Mouse (Mus musculus) lung, embryonic 15.5 days (tissue): Measurements from ENCODE around the gene Nln. TPM values are rescaled to one million over a fixed set of nuclear protein-coding genes. Genes with fewer than 3 reads are reported as not detected.

ENCODE experiments used
- ATAC-seq: fragments of 200-750 bp; cut with Nextera tagmentation; 2 replicates; pipeline ENCODE4 v1.8.0; 2017; ENCODE audit warnings: moderate number of reproducible peaks, borderline replicate concordance; ENCODE audit not compliant: low FRiP score, low TSS enrichment; ENCODE audit errors: extremely low read depth
- H3K27ac ChIP-seq: fragments of 300-500 bp; sonication (generic); 2 replicates; pipeline ENCODE4 v1.5.1; 2015; ENCODE audit warnings: moderate library complexity, mild to moderate bottlenecking, inconsistent platforms
- H3K27me3 ChIP-seq: fragments of 300-500 bp; sonication (generic); 2 replicates; pipeline ENCODE4 v1.6.1; 2015; ENCODE audit warnings: inconsistent platforms
- H3K36me3 ChIP-seq: fragments of 300-500 bp; sonication (generic); 2 replicates; pipeline ENCODE4 v1.6.1; 2015; ENCODE audit warnings: inconsistent platforms
- H3K4me1 ChIP-seq: fragments of 300-500 bp; sonication (generic); 2 replicates; pipeline ENCODE4 v1.6.1; 2015; ENCODE audit warnings: inconsistent platforms
- H3K4me2 ChIP-seq: fragments of 300-500 bp; sonication (generic); 2 replicates; pipeline ENCODE4 v1.6.1; 2015; ENCODE audit warnings: inconsistent platforms, mild to moderate bottlenecking, moderate library complexity
- H3K4me3 ChIP-seq: fragments of 300-500 bp; sonication (generic); 2 replicates; pipeline ENCODE4 v1.5.1; 2015; ENCODE audit warnings: mild to moderate bottlenecking, inconsistent platforms
- H3K9ac ChIP-seq: fragments of 300-500 bp; sonication (generic); 2 replicates; pipeline ENCODE4 v1.6.1; 2015; ENCODE audit warnings: inconsistent platforms
- H3K9me3 ChIP-seq: fragments of 300-500 bp; sonication (generic); 2 replicates; pipeline ENCODE4 v1.6.1; 2016; ENCODE audit warnings: inconsistent platforms
- WGBS: fragments of 180-500 bp; shearing (Covaris S2); methylation state at CpG from one replicate; pipeline ENCODE4 v1.1.7; 2015; 5-methylcytosine and 5-hydroxymethylcytosine counted together
- polyA plus RNA-seq: library from polyadenylated mRNA; unstranded; fragments of >200 nt; fragmentation: Nextera tagmentation; extraction: Ambion mirVana; gene quantifications from 2 replicates; pipeline ENCODE4 v1.2.1, GENCODE M21; 2015

The Nln gene
- polyA plus RNA-seq, 1 experiment from 2014 or later: 18.6 TPM

DNA sequence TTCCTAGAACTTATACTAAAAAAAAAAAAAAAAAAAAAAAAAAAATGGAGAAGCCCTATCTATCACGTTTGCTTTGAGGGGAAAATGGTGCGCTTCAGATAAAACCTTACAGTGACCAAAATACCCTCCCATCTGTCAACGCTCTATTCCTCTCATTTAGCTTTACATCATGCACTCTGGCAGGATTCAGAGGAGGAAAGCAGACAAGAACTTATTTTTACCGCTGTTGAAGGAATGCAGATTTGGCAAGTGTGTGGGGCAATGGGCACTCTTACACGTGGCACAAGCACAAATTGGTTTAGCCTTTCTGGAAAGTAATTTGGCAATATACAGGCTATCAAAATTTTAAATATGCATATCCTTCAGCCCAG lies 115.3 kb downstream of the Nln start:
- no peaks in the 10 kb centered on the region; the same call in 1 of the 2 replicates for H3K36me3 ChIP-seq
- H3K4me3 ChIP-seq: no peak overlapping the region
- H3K4me1 ChIP-seq: no peaks in the 10 kb centered on the region
- H3K27me3 ChIP-seq: no peaks in the 10 kb centered on the region
- WGBS: 57% methylated on average over 5 of the region's 5 CpGs
- H3K4me2 ChIP-seq: no peak overlapping the region
- ATAC-seq: no peak
- no peak overlapping the region for H3K27ac ChIP-seq
- no peaks in the 10 kb centered on the region for H3K9me3 ChIP-seq
- H3K9ac ChIP-seq: no peak overlapping the region

DNA sequence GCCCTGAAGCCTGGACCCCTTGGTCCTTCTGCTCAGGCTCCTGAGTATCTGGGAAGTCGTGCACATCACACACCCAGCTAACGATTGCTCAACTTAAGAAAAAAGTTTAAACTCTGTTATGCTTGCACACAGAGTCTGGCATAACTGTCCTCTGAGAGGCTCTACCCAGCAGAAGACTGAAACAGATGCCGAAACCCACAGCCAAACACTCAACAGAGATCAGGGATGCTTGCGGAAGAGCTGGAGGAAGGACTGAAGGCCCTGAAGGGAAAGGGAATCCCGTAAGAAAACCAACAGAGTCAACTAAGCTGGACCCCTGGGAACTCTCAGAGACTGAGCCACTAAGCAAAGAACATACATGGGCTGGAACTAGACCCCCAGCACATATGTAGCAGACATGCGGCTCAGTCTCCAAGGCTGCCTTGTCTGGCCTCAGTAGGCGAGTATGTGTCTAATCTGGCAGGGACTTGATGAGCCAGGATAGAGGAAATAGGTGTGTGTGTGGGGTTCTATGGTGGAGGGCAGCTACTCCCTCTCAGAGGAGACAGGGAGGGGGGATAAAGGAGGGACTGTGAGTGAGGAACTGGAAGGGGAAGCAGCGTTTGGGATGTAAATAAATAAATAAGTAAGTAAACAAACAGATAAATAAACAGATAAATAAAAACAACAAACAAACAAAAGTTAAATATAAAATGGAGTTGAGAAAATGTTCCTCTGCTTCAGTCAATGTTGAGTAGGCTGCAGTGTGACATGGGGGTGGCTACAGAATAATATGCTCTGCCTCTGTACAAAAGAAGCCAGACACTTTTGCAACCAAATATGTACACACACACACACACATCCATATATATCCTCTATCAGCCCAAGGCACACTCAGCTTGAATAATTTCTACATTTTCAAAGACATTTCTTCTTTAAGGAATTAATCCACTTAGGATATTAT lies 116.0 kb downstream of the Nln start:
- ATAC-seq: no peak

DNA sequence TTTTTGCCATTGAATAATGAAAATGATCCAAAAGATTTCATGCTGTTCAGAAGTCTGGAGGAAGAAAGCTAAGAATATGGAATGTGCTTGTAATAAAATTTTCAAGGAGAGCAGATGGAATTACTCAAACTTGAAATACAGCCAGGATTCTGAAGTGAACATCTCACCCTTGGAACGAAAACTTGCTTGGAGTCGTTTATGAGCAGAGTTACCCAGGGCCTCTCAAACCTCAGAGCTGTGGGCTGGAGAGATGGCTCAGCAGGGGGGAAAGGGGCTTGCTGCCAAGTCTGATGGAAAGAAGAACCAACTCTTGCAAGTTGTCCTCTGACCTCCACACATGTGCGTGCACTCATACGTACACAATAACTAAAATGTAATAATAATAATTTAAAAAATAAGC lies 122.8 kb downstream of the Nln start:
- Histone ChIP-seq H3K9ac (no peak overlapping the region), H3K9me3 (no peaks in the 10 kb centered on the region), H3K4me2 (no peak overlapping the region), H3K27ac (peak overlapping the region; percentile 76), H3K4me1 (peaks cover 16% of the 10 kb centered on the region), H3K4me3 (no peak overlapping the region), H3K36me3 (no peaks in the 10 kb centered on the region; the same call in 1 of the 2 replicates), H3K27me3 (no peaks in the 10 kb centered on the region)
- peak; percentile 82; the same call in 1 of the 2 replicates for ATAC-seq
- 36% methylated on average over 4 of the region's 4 CpGs for WGBS

More for the DNA sequence above, 116.0 kb downstream of the Nln start:
- Histone ChIP-seq H3K9ac (no peak overlapping the region), H3K4me2 (no peak overlapping the region), H3K27ac (no peak overlapping the region), H3K4me3 (no peak overlapping the region), H3K27me3 (no peaks in the 10 kb centered on the region), H3K9me3 (no peaks in the 10 kb centered on the region), H3K36me3 (no peaks in the 10 kb centered on the region; the same call in 1 of the 2 replicates), H3K4me1 (no peaks in the 10 kb centered on the region)
- WGBS: 62% methylated on average over 8 of the region's 8 CpGs

DNA sequence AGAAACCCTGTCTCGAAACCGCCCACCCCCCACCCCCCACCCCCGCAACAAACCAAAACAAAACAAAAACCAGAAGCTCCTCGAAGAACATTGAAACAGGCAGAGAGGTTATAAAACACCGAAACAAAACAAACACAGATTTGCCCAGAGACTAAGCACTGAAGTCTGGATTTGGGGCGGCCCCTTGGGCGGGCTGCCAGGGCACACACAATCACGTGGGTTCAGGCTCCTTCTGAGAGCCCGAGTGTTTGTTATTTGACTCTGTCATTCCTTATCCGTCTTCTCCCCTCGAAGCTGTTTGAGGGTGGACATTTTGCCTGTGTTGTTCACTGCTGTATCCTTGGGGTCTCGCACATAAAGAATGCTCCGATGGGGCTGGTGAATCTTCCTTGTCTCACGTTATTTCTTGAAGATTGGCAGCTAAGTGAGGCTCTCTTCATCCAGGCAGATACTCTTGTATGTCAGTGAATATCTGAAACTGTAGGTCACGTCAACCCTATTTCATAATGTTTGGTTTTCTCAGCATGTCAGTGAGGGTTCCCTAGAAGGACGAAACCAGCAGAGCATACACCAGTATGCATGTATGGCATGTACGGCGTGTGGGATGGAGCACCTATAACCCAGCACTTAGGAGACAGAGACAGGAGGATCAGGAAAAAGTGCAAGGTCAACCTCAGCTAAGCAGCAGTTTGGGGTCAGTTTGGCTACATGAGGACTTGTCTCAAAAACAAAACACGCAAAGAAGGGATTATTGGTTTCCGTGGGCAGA lies 123.7 kb downstream of the Nln start:
- Histone ChIP-seq H3K9me3 (no peaks in the 10 kb centered on the region), H3K27me3 (no peaks in the 10 kb centered on the region), H3K4me2 (peak overlapping the region; percentile 16; the same call in 1 of the 2 replicates), H3K27ac (peak overlapping the region; percentile 76), H3K4me3 (no peak overlapping the region), H3K9ac (no peak overlapping the region), H3K36me3 (no peaks in the 10 kb centered on the region; the same call in 1 of the 2 replicates), H3K4me1 (peaks cover 17% of the 10 kb centered on the region)
- 40% methylated on average over 20 of the region's 20 CpGs for WGBS
- ATAC-seq: peak; percentile 83

DNA sequence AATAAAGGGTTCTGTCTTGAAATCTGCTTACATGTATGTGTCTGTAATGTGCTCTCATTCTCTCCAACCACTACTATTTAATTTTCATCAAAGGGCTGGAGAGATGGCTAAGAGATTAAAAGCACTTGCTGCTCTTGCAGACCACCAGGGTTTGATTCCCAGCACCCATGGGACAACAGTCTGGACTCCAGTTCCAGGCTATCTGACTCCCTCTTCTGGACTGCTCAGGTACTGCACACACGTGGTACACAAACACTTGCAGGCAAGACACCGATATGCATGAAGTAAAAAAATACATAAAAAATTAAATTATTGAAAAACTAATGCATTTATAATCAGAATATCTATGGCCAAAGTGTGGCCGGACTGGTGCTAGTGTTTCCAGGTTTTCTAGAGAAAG lies 127.0 kb downstream of the Nln start:
- Histone ChIP-seq H3K4me2 (no peak overlapping the region), H3K27ac (no peak overlapping the region), H3K4me3 (no peak overlapping the region), H3K27me3 (no peaks in the 10 kb centered on the region), H3K4me1 (peaks cover 26% of the 10 kb centered on the region), H3K9ac (no peak overlapping the region), H3K36me3 (no peaks in the 10 kb centered on the region), H3K9me3 (no peaks in the 10 kb centered on the region)
- WGBS: 96% methylated on average over 3 of the region's 3 CpGs
- no peak for ATAC-seq

DNA sequence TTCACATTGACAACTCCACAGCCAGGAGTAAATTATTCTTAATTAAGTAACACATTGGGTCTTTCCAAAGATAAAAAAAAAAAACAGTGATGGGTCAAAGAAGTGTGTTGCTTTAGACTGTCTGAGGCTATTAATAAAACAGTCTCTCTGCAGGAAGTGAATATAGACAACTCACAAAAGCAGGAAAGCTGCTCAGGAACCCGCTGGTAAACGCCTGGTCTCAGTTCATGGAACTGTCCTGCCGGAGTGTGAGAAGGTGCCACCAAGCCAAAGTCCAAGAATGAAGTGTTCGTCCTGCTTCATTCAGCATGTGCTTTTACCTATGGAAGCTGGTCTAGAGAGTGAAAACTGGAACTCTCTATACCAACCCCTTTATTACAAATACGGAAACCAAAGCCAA lies 129.0 kb downstream of the Nln start:
- no peaks in the 10 kb centered on the region for H3K9me3 ChIP-seq
- no peak for ATAC-seq
- no peaks in the 10 kb centered on the region for H3K27me3 ChIP-seq
- no peak overlapping the region for H3K27ac ChIP-seq
- H3K9ac ChIP-seq: no peak overlapping the region
- H3K4me3 ChIP-seq: no peak overlapping the region
- H3K4me2 ChIP-seq: no peak overlapping the region
- WGBS: 78% methylated on average over 5 of the region's 5 CpGs
- H3K4me1 ChIP-seq: peaks cover 11% of the 10 kb centered on the region
- no peaks in the 10 kb centered on the region for H3K36me3 ChIP-seq

DNA sequence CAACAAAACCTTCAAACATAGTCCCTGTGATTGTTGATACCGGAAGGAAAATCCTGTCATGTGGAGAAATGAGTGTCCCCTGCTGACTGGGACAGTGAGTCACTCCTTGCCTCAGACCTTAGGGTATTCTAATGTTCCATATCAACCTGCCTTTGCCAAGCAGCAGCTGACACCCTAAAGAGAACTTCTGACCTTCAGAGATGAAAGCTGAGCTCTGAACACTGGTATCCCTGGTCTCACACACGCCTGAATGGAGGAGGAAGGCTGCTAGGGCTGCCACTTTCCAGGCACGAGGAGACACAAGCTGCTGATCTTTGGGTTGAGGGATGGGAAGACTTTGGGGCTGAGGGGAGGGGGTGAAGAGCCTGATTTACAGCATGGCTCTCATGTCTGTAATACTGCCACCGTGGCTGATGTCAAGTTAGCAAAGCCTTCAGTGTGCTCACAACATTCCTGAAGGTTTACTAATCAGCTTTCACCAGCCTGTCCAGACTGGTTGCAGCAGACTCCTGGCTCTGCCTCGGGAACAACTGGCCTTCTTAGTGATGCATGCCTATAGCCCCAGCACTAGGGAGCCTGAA lies 131.0 kb downstream of the Nln start:
- ATAC-seq: peak; percentile 50; the same call in 1 of the 2 replicates
- no peak overlapping the region for H3K4me2 ChIP-seq
- no peaks in the 10 kb centered on the region for H3K36me3 ChIP-seq
- H3K27ac ChIP-seq: peak overlapping the region; percentile 73
- H3K4me1 ChIP-seq: peaks cover 23% of the 10 kb centered on the region
- no peaks in the 10 kb centered on the region for H3K9me3 ChIP-seq
- 24% methylated on average over 5 of the region's 5 CpGs for whole genome bisulfite sequencing
- H3K9ac ChIP-seq: no peak overlapping the region
- H3K27me3 ChIP-seq: no peaks in the 10 kb centered on the region
- no peak overlapping the region for H3K4me3 ChIP-seq

DNA sequence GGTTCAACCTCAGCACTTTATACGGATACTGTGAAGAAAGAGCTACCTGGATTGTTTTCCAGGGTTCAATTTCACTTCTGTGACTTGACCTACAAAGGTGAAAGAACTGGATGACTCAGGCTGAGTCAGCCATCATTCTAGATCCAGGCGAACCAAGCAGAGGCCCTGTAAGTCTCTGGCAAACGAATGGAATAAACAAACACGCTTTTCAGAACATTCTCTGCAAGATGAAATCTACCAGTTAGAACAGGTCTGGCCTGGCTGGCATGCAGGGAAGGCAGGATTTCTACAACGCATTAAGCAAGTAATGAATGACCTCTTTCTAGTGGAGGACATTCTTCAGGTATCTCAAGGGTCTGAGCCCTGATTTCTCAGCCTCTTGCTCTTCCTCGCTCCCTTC lies 131.6 kb downstream of the Nln start:
- no peak overlapping the region for H3K4me3 ChIP-seq
- H3K4me1 ChIP-seq: peaks cover 24% of the 10 kb centered on the region
- WGBS: 34% methylated on average over 6 of the region's 6 CpGs
- H3K9ac ChIP-seq: no peak overlapping the region
- ATAC-seq: no peak
- peak overlapping the region; percentile 73 for H3K27ac ChIP-seq
- H3K36me3 ChIP-seq: no peaks in the 10 kb centered on the region
- no peaks in the 10 kb centered on the region for H3K9me3 ChIP-seq
- no peaks in the 10 kb centered on the region for H3K27me3 ChIP-seq
- H3K4me2 ChIP-seq: no peak overlapping the region

DNA sequence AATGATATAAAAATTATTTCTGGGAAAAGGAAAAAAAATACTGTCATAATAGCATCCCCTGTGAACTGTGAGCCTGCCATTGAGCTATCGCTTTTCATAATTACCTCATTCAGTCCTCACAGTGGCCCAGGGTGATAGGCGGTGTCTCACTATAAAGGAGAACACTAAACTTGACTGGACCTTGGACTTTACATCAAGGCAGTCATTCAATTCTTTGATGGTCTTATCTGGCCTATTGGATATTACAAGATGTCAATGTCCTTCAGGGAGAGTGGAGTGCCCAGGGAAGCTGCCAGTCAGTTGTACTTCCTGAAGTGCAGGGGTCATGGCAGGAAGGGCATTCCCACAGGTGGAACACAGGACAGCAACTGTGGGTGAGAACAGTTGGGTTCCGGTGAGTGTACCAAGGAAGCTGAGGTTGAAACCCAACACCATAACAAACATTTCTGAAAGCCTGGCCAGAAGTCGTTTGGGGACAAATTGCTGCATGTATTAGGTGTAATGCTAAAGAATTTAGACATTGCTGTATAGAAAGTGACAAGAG lies 133.2 kb downstream of the Nln start:
- no peak for ATAC-seq
- no peak overlapping the region for H3K27ac ChIP-seq
- no peaks in the 10 kb centered on the region for H3K27me3 ChIP-seq
- H3K4me2 ChIP-seq: no peak overlapping the region
- WGBS: 62% methylated on average over 4 of the region's 4 CpGs
- no peak overlapping the region for H3K9ac ChIP-seq
- no peak overlapping the region for H3K4me3 ChIP-seq
- H3K36me3 ChIP-seq: no peaks in the 10 kb centered on the region
- H3K4me1 ChIP-seq: peaks cover 24% of the 10 kb centered on the region
- H3K9me3 ChIP-seq: no peaks in the 10 kb centered on the region

DNA sequence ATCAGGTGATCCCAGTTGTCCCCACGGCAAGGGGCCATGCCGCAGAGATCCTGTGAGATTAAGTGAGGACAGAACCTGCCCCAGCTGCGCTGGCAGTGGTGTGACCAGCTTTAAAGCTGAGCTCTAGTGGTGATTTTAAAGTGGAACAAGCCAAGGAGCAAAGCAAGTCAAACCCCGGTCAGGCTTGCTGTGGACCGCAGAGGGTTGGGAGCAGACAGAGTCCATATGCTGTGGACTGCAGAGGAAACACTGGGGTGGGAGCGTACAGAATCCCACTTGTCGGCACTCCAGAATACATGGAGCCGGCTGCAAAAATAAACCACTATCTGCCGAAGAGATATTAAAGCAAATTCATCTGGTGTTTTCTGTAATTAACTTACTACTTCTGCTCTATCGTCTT lies 134.3 kb downstream of the Nln start:
- H3K9me3 ChIP-seq: no peaks in the 10 kb centered on the region
- H3K9ac ChIP-seq: no peak overlapping the region
- H3K4me1 ChIP-seq: peaks cover 21% of the 10 kb centered on the region
- peak; percentile 44; the same call in 1 of the 2 replicates for ATAC-seq
- H3K4me2 ChIP-seq: no peak overlapping the region
- H3K36me3 ChIP-seq: no peaks in the 10 kb centered on the region
- no peak overlapping the region for H3K27ac ChIP-seq
- H3K27me3 ChIP-seq: no peaks in the 10 kb centered on the region
- WGBS: 53% methylated on average over 10 of the region's 10 CpGs
- no peak overlapping the region for H3K4me3 ChIP-seq

DNA sequence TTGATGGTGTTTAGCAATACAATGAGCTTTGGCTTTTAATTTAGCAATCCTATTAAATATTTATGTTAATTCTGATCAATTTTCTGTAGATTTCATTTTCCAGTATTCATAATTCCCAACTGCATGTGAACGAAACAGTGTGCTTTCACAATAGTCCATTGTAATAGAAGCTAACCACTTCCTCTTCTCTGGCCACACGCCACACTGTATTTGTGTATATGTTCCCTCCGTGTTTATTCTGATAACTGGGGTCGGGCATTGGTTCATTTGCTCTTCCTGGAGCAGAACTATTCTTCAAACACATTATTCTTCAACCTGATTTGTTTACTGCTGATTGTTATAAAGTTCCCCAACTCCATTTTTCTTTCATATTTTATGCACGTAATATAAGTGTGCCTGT lies 135.4 kb downstream of the Nln start:
- peak; percentile 47; the same call in 1 of the 2 replicates for ATAC-seq
- H3K4me2 ChIP-seq: no peak overlapping the region
- no peak overlapping the region for H3K27ac ChIP-seq
- no peak overlapping the region for H3K4me3 ChIP-seq
- no peaks in the 10 kb centered on the region for H3K9me3 ChIP-seq
- H3K36me3 ChIP-seq: no peaks in the 10 kb centered on the region
- H3K27me3 ChIP-seq: no peaks in the 10 kb centered on the region
- H3K9ac ChIP-seq: no peak overlapping the region
- 21% methylated on average over 5 of the region's 5 CpGs for WGBS
- H3K4me1 ChIP-seq: peaks cover 21% of the 10 kb centered on the region
